Mouse (Mus musculus): Measurements from ENCODE around the gene Pomt2. TPM values are rescaled to one million over a fixed set of nuclear protein-coding genes. Genes with fewer than 3 reads are reported as not detected.
A peak's percentile ranks its signal among the peaks of the same experiment; 100 is the strongest.
"Not testable (repeated sequence)": the region's sequence is repeated elsewhere in the genome, so short reads cannot be mapped to it uniquely, and the experiment has no call there.

Pomt2 gene
- 10 to 100 TPM; 16.0 to 18.7 TPM for total RNA-seq (2021)
- long read RNA-seq, experiment 1, full-length matches to known transcripts: 16 of 25 reads
- long read RNA-seq, experiment 1, partial matches to known transcripts: 5 of 25 reads
- long read RNA-seq, experiment 1, other reads (novel, unspliced or antisense): 4 of 25 reads
- long read RNA-seq, experiment 2, full-length matches to known transcripts: 7 of 14 reads
- long read RNA-seq, experiment 2, partial matches to known transcripts: 3 of 14 reads
- long read RNA-seq, experiment 2, other reads (novel, unspliced or antisense): 4 of 14 reads

GRCm38 (mm10) chr12:87147395-87148089 lies at the start of gene Pomt2:
TSS of gene Pomt2 (minus strand) at chr12:87147968.
- DNase-seq (ENCODE audit: low spot score in 2 of 2): peak; percentile 87 to 93

- DNase-seq (ENCODE audit: low spot score in 2 of 2): no peak
These were observed 48.5 kb upstream of the Pomt2 start for GRCm38 (mm10) chr12:87196310-87196709.

- DNase-seq (ENCODE audit: low spot score in 2 of 2): no peak
These were observed 47.3 kb upstream of the Pomt2 start for GRCm38 (mm10) chr12:87195069-87195468.

- DNase-seq (ENCODE audit: low spot score in 2 of 2): no peak
These were observed 45.2 kb upstream of the Pomt2 start for GRCm38 (mm10) chr12:87193008-87193407.

GRCm38 (mm10) chr12:87177631-87178030 lies 29.9 kb upstream of the Pomt2 start:
- no peak for DNase-seq (ENCODE audit: low spot score in 2 of 2)

GRCm38 (mm10) chr12:87175194-87175946 lies 27.6 kb upstream of the Pomt2 start:
- no peak for DNase-seq (ENCODE audit: low spot score in 2 of 2)

- DNase-seq (ENCODE audit: low spot score in 2 of 2): no peak
These were observed 13.0 kb upstream of the Pomt2 start for GRCm38 (mm10) chr12:87160815-87161214.

- DNase-seq (ENCODE audit: low spot score in 2 of 2): no peak
These were observed 12.5 kb upstream of the Pomt2 start for GRCm38 (mm10) chr12:87160310-87160709.

GRCm38 (mm10) chr12:87158099-87158498 lies 10.3 kb upstream of the Pomt2 start:
- DNase-seq (ENCODE audit: low spot score in 2 of 2): no peak

- no peak for DNase-seq (ENCODE audit: low spot score in 2 of 2)
These were observed 9.6 kb upstream of the Pomt2 start for GRCm38 (mm10) chr12:87157361-87157760.

GRCm38 (mm10) chr12:87154448-87154847 lies 6.7 kb upstream of the Pomt2 start:
- not testable (repeated sequence) for DNase-seq (ENCODE audit: low spot score in 2 of 2)

GRCm38 (mm10) chr12:87149471-87149870 lies 1.7 kb upstream of the Pomt2 start:
- DNase-seq (ENCODE audit: low spot score in 2 of 2): no peak

GRCm38 (mm10) chr12:87148136-87148535 lies 368 bp upstream of the Pomt2 start:
- DNase-seq (ENCODE audit: low spot score in 2 of 2): no peak

GRCm38 (mm10) chr12:87146966-87147365 lies 802 bp downstream of the Pomt2 start, which contains the start of gene Gstz1:
TSS of gene Gstz1 (plus strand) at chr12:87147165.
- DNase-seq (ENCODE audit: low spot score in 2 of 2): peak; percentile 83 to 88

GRCm38 (mm10) chr12:87142156-87142555 lies 5.6 kb downstream of the Pomt2 start:
- no peak for DNase-seq (ENCODE audit: low spot score in 2 of 2)

- no peak for DNase-seq (ENCODE audit: low spot score in 2 of 2)
These were observed 9.0 kb downstream of the Pomt2 start for GRCm38 (mm10) chr12:87138768-87139167.

GRCm38 (mm10) chr12:87138342-87138701 lies 9.4 kb downstream of the Pomt2 start:
- no peak for DNase-seq (ENCODE audit: low spot score in 2 of 2)

- no peak for DNase-seq (ENCODE audit: low spot score in 2 of 2)
These were observed 10.1 kb downstream of the Pomt2 start for GRCm38 (mm10) chr12:87137439-87138341.

- no peak for DNase-seq (ENCODE audit: low spot score in 2 of 2)
These were observed 15.0 kb downstream of the Pomt2 start for GRCm38 (mm10) chr12:87132784-87133183.

- DNase-seq (ENCODE audit: low spot score in 2 of 2): no peak
These were observed 15.6 kb downstream of the Pomt2 start for GRCm38 (mm10) chr12:87132210-87132609.

- DNase-seq (ENCODE audit: low spot score in 2 of 2): no peak
These were observed 16.1 kb downstream of the Pomt2 start for GRCm38 (mm10) chr12:87131619-87132018.

Data from left cerebral cortex, adult 18-20 months (tissue).